Mouse (Mus musculus): ENCODE data around the gene 1700018G05Rik.
A peak's percentile ranks its signal among the peaks of the same experiment; 100 is the strongest.
"Not testable (repeated sequence)": the region's sequence is repeated elsewhere in the genome, so short reads cannot be mapped to it uniquely, and the experiment has no call there.

1700018G05Rik gene

GRCm38 (mm10) chrX:102928072-102928471 lies at the start of gene 1700018G05Rik:
TSS of gene 1700018G05Rik (plus strand) at chrX:102928372.
- DNase-seq, result not testable (repeated sequence)

- not testable (repeated sequence) for DNase-seq
Observed at GRCm38 (mm10) chrX:102908587-102908986, 19.6 kb upstream of the 1700018G05Rik start, which contains the start of the genes Dmrtc1a and 1700011M02Rik. TSS of gene Dmrtc1a (minus strand) at chrX:102908687. TSS of gene 1700011M02Rik (plus strand) at chrX:102908905.

- DNase-seq, result not testable (repeated sequence)
Observed at GRCm38 (mm10) chrX:102914823-102915222, 13.3 kb upstream of the 1700018G05Rik start.

GRCm38 (mm10) chrX:102926707-102927106 lies 1.5 kb upstream of the 1700018G05Rik start:
- DNase-seq, result peak in 1 of 2 experiments; percentile 7

- DNase-seq, result no peak
Observed at GRCm38 (mm10) chrX:102932992-102933570, 4.9 kb downstream of the 1700018G05Rik start.

- DNase-seq, result peak; percentile 8 to 12
Observed at GRCm38 (mm10) chrX:102933571-102934394, 5.6 kb downstream of the 1700018G05Rik start.

- DNase-seq, result no peak
Observed at GRCm38 (mm10) chrX:102934395-102934764, 6.2 kb downstream of the 1700018G05Rik start.

GRCm38 (mm10) chrX:102936743-102937142 lies 8.6 kb downstream of the 1700018G05Rik start:
- DNase-seq, result no peak

- DNase-seq, result not testable (repeated sequence)
Observed at GRCm38 (mm10) chrX:102950136-102950535, 22.0 kb downstream of the 1700018G05Rik start.

- no peak for DNase-seq
Observed at GRCm38 (mm10) chrX:102958917-102959316, 30.7 kb downstream of the 1700018G05Rik start.

- no peak for DNase-seq
Observed at GRCm38 (mm10) chrX:102960581-102960980, 32.4 kb downstream of the 1700018G05Rik start.
